Mouse (Mus musculus) thymus, postnatal 14 days (tissue): ENCODE results near the gene Grin2d.

Source experiments
- DNase-seq: peaks from one replicate; pipeline ENCODE4 v3.0.0; 2021

Gene Grin2d

GRCm38 (mm10) chr7:45802551-45802950 lies 75.6 kb downstream of the Grin2d start:
- DNase-seq = no peak

- peak; percentile 92 for DNase-seq
Measured at GRCm38 (mm10) chr7:45801348-45801747, 76.8 kb downstream of the Grin2d start.

GRCm38 (mm10) chr7:45800546-45801204 lies 77.5 kb downstream of the Grin2d start:
- DNase-seq = no peak

- DNase-seq = no peak
Measured at GRCm38 (mm10) chr7:45800001-45800400, 78.2 kb downstream of the Grin2d start.

GRCm38 (mm10) chr7:45798931-45799330 lies 79.2 kb downstream of the Grin2d start:
- no peak for DNase-seq

GRCm38 (mm10) chr7:45798511-45798836 lies 79.7 kb downstream of the Grin2d start:
- DNase-seq = peak; percentile 47

- DNase-seq = no peak
Measured at GRCm38 (mm10) chr7:45797661-45798510, 80.3 kb downstream of the Grin2d start.

GRCm38 (mm10) chr7:45796950-45797349 lies 81.2 kb downstream of the Grin2d start:
- DNase-seq = no peak

GRCm38 (mm10) chr7:45794971-45795370 lies 83.2 kb downstream of the Grin2d start:
- DNase-seq = no peak

GRCm38 (mm10) chr7:45793969-45794585 lies 84.1 kb downstream of the Grin2d start:
- no peak for DNase-seq

- no peak for DNase-seq
Measured at GRCm38 (mm10) chr7:45793240-45793639, 84.9 kb downstream of the Grin2d start.

GRCm38 (mm10) chr7:45791756-45792490 lies 86.3 kb downstream of the Grin2d start:
- no peak for DNase-seq

GRCm38 (mm10) chr7:45790721-45791120 lies 87.5 kb downstream of the Grin2d start:
- no peak for DNase-seq

- DNase-seq = no peak
Measured at GRCm38 (mm10) chr7:45787642-45788041, 90.5 kb downstream of the Grin2d start.

- no peak for DNase-seq
Measured at GRCm38 (mm10) chr7:45786661-45787413, 91.3 kb downstream of the Grin2d start.

- DNase-seq = no peak
Measured at GRCm38 (mm10) chr7:45786136-45786578, 92.0 kb downstream of the Grin2d start.

- DNase-seq = no peak
Measured at GRCm38 (mm10) chr7:45785388-45786135, 92.6 kb downstream of the Grin2d start.

- DNase-seq = no peak
Measured at GRCm38 (mm10) chr7:45784524-45785372, 93.4 kb downstream of the Grin2d start, which contains the start of gene Sult2b1. TSS of gene Sult2b1 (minus strand) at chr7:45784669.

- DNase-seq = peak; percentile 61
Measured at GRCm38 (mm10) chr7:45783511-45784091, 94.6 kb downstream of the Grin2d start, which contains the start of gene Lmtk3. TSS of gene Lmtk3 (plus strand) at chr7:45783738.

- no peak for DNase-seq
Measured at GRCm38 (mm10) chr7:45782271-45782670, 95.9 kb downstream of the Grin2d start.
